Mouse (Mus musculus): Measurements from ENCODE around the gene Nfasc. TPM values are rescaled to one million over a fixed set of nuclear protein-coding genes. Genes with fewer than 3 reads are reported as not detected.

The Nfasc gene
- polyA plus RNA-seq, 1 experiment = 0.75 TPM

DNA sequence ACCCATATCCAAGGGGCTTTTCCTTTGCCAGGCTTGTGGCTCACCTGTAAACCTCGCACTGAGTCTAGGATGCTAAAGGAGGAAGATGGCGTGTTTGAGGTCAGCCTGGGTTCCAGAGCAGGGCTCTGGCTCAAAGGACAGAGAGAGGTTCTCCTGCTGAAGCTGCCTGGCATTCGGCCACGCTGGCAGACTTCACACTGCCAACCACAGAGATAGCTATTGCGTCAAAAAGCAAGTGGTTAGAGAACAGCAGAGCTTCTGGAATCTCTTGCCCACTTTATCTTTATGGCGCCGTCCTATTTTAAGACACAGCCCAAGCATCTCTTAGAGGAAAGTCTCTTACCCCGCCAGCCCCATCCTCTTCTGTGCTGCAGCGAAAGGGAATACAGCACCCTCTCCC is 4.7 kb upstream of the Nfasc start:
- TF ChIP-seq CTCF (IDR thresholded peaks at IDR 0.05; ENCODE audit: control insufficient read depth, insufficient read depth, low read length) = no peak
- no peak for TF ChIP-seq POLR2A (IDR thresholded peaks at IDR 0.05; ENCODE audit: borderline replicate concordance, control insufficient read depth, low read depth, low read length)
- 73% methylated on average over 9 of the region's 9 CpGs for WGBS
- H3K4me3 ChIP-seq (replicated peaks; ENCODE audit: control insufficient read depth, low read depth, low read length) = no peak overlapping the region
- no peak overlapping the region for H3K27ac ChIP-seq (ENCODE audit: control insufficient read depth, insufficient read depth, low read depth, low read length, poor library complexity)
- no peaks in the 10 kb centered on the region for H3K4me1 ChIP-seq (ENCODE audit: control insufficient read depth, insufficient read depth, low read length)

DNA sequence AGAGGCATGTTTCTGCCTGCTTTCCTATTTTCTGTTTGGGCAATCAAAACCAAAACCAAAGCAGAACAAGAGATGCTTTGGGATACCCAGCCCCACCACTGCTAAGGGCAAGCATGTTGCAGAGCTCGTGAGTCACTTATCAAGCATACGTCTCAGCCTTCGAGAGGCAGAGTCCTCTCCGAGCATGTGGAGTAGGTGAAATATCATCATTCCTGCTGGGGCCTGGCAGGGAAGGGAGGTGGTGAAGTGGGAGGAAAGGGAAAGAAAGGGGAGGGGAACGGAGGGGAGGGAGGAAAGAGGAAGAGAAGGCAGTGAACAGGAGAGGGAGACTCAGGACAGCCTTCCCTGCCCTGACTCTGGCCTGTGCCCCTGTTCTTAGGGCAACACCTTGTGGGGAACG is 4.0 kb upstream of the Nfasc start:
- TF ChIP-seq POLR2A (IDR thresholded peaks at IDR 0.05; ENCODE audit: borderline replicate concordance, control insufficient read depth, low read depth, low read length) = no peak
- no peak for TF ChIP-seq CTCF (IDR thresholded peaks at IDR 0.05; ENCODE audit: control insufficient read depth, insufficient read depth, low read length)
- WGBS = 70% methylated on average over 6 of the region's 6 CpGs
- H3K4me3 ChIP-seq (replicated peaks; ENCODE audit: control insufficient read depth, low read depth, low read length) = no peak overlapping the region

GRCm38 (mm10) chr1:132739077-132739521 is 2.5 kb downstream of the Nfasc start:
- H3K4me1 ChIP-seq (ENCODE audit: control insufficient read depth, insufficient read depth, low read length) = no peaks in the 10 kb centered on the region
- H3K27ac ChIP-seq (ENCODE audit: control insufficient read depth, insufficient read depth, low read depth, low read length, poor library complexity) = no peak overlapping the region
- no peak overlapping the region for H3K4me3 ChIP-seq (replicated peaks; ENCODE audit: control insufficient read depth, low read depth, low read length)
- WGBS = 6% methylated on average over 11 of the region's 11 CpGs
- TF ChIP-seq POLR2A (IDR thresholded peaks at IDR 0.05; ENCODE audit: borderline replicate concordance, control insufficient read depth, low read depth, low read length) (no peak), CTCF (IDR thresholded peaks at IDR 0.05; ENCODE audit: control insufficient read depth, insufficient read depth, low read length) (no peak)

More for the DNA sequence above, 4.0 kb upstream of the Nfasc start:
- no peak overlapping the region for H3K27ac ChIP-seq (ENCODE audit: control insufficient read depth, insufficient read depth, low read depth, low read length, poor library complexity)
- H3K4me1 ChIP-seq (ENCODE audit: control insufficient read depth, insufficient read depth, low read length) = no peaks in the 10 kb centered on the region

GRCm38 (mm10) chr1:132736171-132736570 is 5.4 kb downstream of the Nfasc start:
- 23% methylated on average over 4 of the region's 4 CpGs for WGBS
- Histone ChIP-seq H3K4me1 (ENCODE audit: control insufficient read depth, insufficient read depth, low read length) (no peaks in the 10 kb centered on the region), H3K27ac (ENCODE audit: control insufficient read depth, insufficient read depth, low read depth, low read length, poor library complexity) (no peak overlapping the region), H3K4me3 (replicated peaks; ENCODE audit: control insufficient read depth, low read depth, low read length) (no peak overlapping the region)
- no peak for TF ChIP-seq POLR2A (IDR thresholded peaks at IDR 0.05; ENCODE audit: borderline replicate concordance, control insufficient read depth, low read depth, low read length)
- no peak for TF ChIP-seq CTCF (IDR thresholded peaks at IDR 0.05; ENCODE audit: control insufficient read depth, insufficient read depth, low read length)

DNA sequence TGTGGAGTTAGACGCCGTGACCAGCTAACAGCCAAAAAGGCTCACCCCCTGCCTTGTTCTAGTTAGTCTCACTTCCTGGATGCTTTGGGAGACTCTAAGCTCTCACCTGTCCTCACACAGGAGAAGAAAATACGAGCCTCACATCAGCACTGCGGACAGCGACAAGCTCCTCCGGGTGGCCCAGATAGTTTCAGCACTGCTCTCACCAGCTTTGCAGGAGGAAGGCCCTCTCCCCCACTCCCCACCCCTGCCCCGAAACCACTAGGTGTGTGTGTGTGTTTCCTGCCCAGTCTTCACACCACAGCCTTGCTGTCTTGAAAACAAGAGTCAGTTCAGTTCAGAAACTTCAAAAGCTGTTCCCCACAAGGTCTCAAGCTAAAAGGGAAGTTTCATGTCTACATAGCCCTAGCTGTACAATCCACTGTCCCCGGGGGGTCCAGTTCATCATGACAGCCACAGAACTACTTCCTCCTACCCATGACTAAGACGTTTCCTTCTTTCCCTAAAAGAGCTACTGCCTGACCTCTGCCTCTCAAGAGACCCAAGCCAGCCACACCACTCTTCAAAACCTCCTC is 7.6 kb downstream of the Nfasc start:
- Histone ChIP-seq H3K4me3 (replicated peaks; ENCODE audit: control insufficient read depth, low read depth, low read length) (no peak overlapping the region), H3K27ac (ENCODE audit: control insufficient read depth, insufficient read depth, low read depth, low read length, poor library complexity) (no peak overlapping the region), H3K4me1 (ENCODE audit: control insufficient read depth, insufficient read depth, low read length) (no peaks in the 10 kb centered on the region)
- TF ChIP-seq CTCF (IDR thresholded peaks at IDR 0.05; ENCODE audit: control insufficient read depth, insufficient read depth, low read length) = no peak
- TF ChIP-seq POLR2A (IDR thresholded peaks at IDR 0.05; ENCODE audit: borderline replicate concordance, control insufficient read depth, low read depth, low read length) = no peak
- WGBS = 18% methylated on average over 9 of the region's 9 CpGs

GRCm38 (mm10) chr1:132732307-132732706 is 9.3 kb downstream of the Nfasc start:
- TF ChIP-seq CTCF (IDR thresholded peaks at IDR 0.05; ENCODE audit: control insufficient read depth, insufficient read depth, low read length) (no peak), POLR2A (IDR thresholded peaks at IDR 0.05; ENCODE audit: borderline replicate concordance, control insufficient read depth, low read depth, low read length) (no peak)
- no peak overlapping the region for H3K4me3 ChIP-seq (replicated peaks; ENCODE audit: control insufficient read depth, low read depth, low read length)

DNA sequence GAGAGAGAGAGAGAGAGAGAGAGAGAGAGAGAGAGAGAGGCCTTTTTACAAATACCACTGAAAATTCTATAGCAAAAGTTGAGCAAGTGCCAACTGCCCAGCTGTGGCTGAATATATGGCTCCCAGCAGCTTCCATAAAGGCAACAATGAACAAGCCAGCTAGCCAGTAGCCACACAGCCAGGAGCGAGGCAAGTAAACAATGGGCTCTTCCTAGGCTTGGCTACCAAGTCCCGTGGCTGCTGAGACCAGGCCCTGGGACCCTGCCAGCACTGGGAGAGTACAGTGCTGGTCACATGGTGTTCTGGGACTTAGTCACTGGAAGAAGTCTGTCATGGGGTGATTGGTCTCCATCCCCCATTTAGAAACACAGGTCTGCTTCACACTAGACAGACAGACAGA is 14.0 kb downstream of the Nfasc start:
- TF ChIP-seq POLR2A (IDR thresholded peaks at IDR 0.05; ENCODE audit: borderline replicate concordance, control insufficient read depth, low read depth, low read length) (no peak), CTCF (IDR thresholded peaks at IDR 0.05; ENCODE audit: control insufficient read depth, insufficient read depth, low read length) (no peak)
- H3K4me3 ChIP-seq (replicated peaks; ENCODE audit: control insufficient read depth, low read depth, low read length) = no peak overlapping the region
- WGBS = 60% methylated on average over 2 of the region's 2 CpGs
- no peak overlapping the region for H3K27ac ChIP-seq (ENCODE audit: control insufficient read depth, insufficient read depth, low read depth, low read length, poor library complexity)
- no peaks in the 10 kb centered on the region for H3K4me1 ChIP-seq (ENCODE audit: control insufficient read depth, insufficient read depth, low read length)

More at GRCm38 (mm10) chr1:132732307-132732706, 9.3 kb downstream of the Nfasc start:
- no peak overlapping the region for H3K27ac ChIP-seq (ENCODE audit: control insufficient read depth, insufficient read depth, low read depth, low read length, poor library complexity)
- WGBS = 82% methylated on average over 12 of the region's 12 CpGs
- no peaks in the 10 kb centered on the region for H3K4me1 ChIP-seq (ENCODE audit: control insufficient read depth, insufficient read depth, low read length)

DNA sequence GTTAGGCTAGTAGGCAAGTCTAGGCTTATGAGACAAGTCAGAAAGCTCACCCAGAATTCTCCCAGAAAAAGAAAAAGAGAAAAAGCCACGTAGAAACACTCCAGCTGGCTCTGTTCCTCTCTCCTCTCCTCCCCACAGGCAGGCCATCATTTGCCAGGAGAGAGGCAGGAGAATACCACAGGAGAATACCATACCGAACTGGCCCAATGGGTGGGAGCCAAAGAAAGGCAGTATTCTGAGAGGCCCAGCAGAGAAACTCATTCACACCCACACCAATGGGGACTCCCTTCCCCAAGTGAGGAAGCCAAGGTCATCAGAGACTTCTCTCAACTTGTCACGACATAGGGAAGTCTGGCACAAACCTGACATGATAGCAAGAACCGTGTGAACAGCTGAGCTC is 19.2 kb downstream of the Nfasc start:
- no peak overlapping the region for H3K27ac ChIP-seq (ENCODE audit: control insufficient read depth, insufficient read depth, low read depth, low read length, poor library complexity)
- TF ChIP-seq POLR2A (IDR thresholded peaks at IDR 0.05; ENCODE audit: borderline replicate concordance, control insufficient read depth, low read depth, low read length) (no peak), CTCF (IDR thresholded peaks at IDR 0.05; ENCODE audit: control insufficient read depth, insufficient read depth, low read length) (no peak)
- WGBS = 63% methylated on average over 4 of the region's 4 CpGs
- no peak overlapping the region for H3K4me3 ChIP-seq (replicated peaks; ENCODE audit: control insufficient read depth, low read depth, low read length)
- H3K4me1 ChIP-seq (ENCODE audit: control insufficient read depth, insufficient read depth, low read length) = no peaks in the 10 kb centered on the region

DNA sequence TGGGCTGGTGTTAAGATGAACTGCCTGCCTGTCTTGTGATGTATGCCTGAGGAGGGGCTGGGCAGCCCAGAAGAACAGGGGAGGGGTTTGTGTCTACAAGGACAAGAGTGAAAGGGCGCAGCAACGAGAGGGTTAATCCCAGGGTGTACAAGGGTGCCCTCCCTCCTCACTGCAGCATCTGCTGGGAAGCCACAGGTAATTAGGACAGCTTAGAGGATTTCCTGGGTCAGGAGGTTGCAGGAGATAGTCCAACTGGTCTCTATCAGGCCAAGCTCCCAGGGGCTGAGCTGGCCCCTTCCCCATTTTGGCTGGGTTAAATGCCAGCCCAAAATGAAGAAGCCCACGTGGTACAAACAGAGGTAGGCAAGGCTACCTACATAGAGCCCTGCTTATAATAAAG is 20.3 kb downstream of the Nfasc start:
- WGBS = 52% methylated on average over 3 of the region's 3 CpGs
- TF ChIP-seq CTCF (IDR thresholded peaks at IDR 0.05; ENCODE audit: control insufficient read depth, insufficient read depth, low read length) (no peak), POLR2A (IDR thresholded peaks at IDR 0.05; ENCODE audit: borderline replicate concordance, control insufficient read depth, low read depth, low read length) (no peak)
- Histone ChIP-seq H3K4me1 (ENCODE audit: control insufficient read depth, insufficient read depth, low read length) (no peaks in the 10 kb centered on the region), H3K27ac (ENCODE audit: control insufficient read depth, insufficient read depth, low read depth, low read length, poor library complexity) (no peak overlapping the region), H3K4me3 (replicated peaks; ENCODE audit: control insufficient read depth, low read depth, low read length) (no peak overlapping the region)
